Mouse (Mus musculus) forebrain, embryonic 11.5 days (tissue): ENCODE data around the gene Aplp1. TPM values are rescaled to one million over a fixed set of nuclear protein-coding genes. Genes with fewer than 3 reads are reported as not detected.

Source experiments
- ATAC-seq: fragments of 200-750 bp; cut with Nextera tagmentation; replicated peaks from 2 replicates; pipeline ENCODE4 v1.8.0; 2017; ENCODE audit warnings: moderate TSS enrichment; ENCODE audit not compliant: low FRiP score
- DNase-seq: peaks from one replicate; pipeline ENCODE4 v3.0.0-alpha.2; 2017; ENCODE audit warnings: low spot score
- H3K27ac ChIP-seq: fragments of 300-500 bp; sonication (generic); 2 replicates; pipeline ENCODE4 v1.5.1; 2014; ENCODE audit warnings: low read depth, low read length
- H3K27me3 ChIP-seq: fragments of 300-500 bp; sonication (generic); 2 replicates; pipeline ENCODE4 v1.6.1; 2014; ENCODE audit warnings: mild to moderate bottlenecking, low read length, mixed read lengths; ENCODE audit not compliant: control insufficient read depth, insufficient read depth
- H3K36me3 ChIP-seq: fragments of 300-500 bp; sonication (generic); 2 replicates; pipeline ENCODE4 v1.6.1; 2014; ENCODE audit warnings: mild to moderate bottlenecking, low read length, moderate library complexity, mixed read lengths; ENCODE audit not compliant: control insufficient read depth, insufficient read depth
- H3K4me1 ChIP-seq: fragments of 300-500 bp; sonication (generic); replicated peaks from 2 replicates; pipeline ENCODE4 v1.6.1; 2014; ENCODE audit warnings: low read length, mixed read lengths; ENCODE audit not compliant: control insufficient read depth, insufficient read depth
- H3K4me2 ChIP-seq: fragments of 300-500 bp; sonication (generic); 2 replicates; pipeline ENCODE4 v1.6.1; 2014; ENCODE audit warnings: low read depth, mild to moderate bottlenecking, low read length, moderate library complexity, mixed read lengths; ENCODE audit not compliant: severe bottlenecking
- H3K4me3 ChIP-seq: fragments of 300-500 bp; sonication (generic); 2 replicates; pipeline ENCODE4 v1.5.1; 2014; ENCODE audit warnings: low read depth, low read length
- H3K9ac ChIP-seq: fragments of 300-500 bp; sonication (generic); 2 replicates; pipeline ENCODE4 v1.6.1; 2014; ENCODE audit warnings: low read length
- H3K9me3 ChIP-seq: fragments of 300-500 bp; sonication (generic); 2 replicates; pipeline ENCODE4 v1.6.1; 2016; ENCODE audit warnings: low read length, mixed read lengths; ENCODE audit not compliant: control insufficient read depth
- WGBS: fragments of 180-500 bp; shearing (Covaris S2); extraction: QIAGEN DNeasy Blood & Tissue Kit; methylation state at CpG from one replicate; pipeline ENCODE4 v1.1.7; 2014; 5-methylcytosine and 5-hydroxymethylcytosine counted together
- polyA plus RNA-seq: library from polyadenylated mRNA; unstranded; fragments of >200 nt; fragmentation: Nextera tagmentation; extraction: Ambion mirVana; gene quantifications from 2 replicates; pipeline ENCODE4 v1.2.1, GENCODE M21; 2014

Aplp1 gene
- polyA plus RNA-seq, 1 experiment from 2014 or later, result 99.2 TPM

DNA sequence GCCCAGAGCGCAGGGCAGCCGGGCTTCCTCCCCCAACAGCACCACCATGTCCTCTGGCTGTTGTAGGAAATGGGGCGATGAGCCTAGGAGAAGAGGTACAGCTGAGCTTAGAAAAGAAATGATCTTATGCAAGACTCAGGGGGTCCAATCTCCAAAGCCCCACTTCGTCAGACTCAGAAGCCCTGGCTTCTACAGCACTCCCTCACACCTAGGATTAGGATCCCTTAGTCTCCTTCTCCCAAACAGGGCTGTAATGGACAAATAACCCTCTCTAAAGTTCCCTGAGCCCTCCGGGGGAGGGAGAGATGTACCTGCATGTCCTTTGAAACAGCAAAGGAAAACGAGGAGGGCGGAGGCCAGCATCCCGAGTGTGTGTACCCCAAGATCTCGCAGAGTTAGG lies 11.2 kb upstream of the Aplp1 start:
- H3K9ac ChIP-seq, result peak overlapping the region; percentile 27; the same call in 1 of the 2 replicates
- H3K9me3 ChIP-seq, result no peaks in the 10 kb centered on the region
- no peak for ATAC-seq
- under 1% methylated on average over 9 of the region's 9 CpGs for WGBS
- no peak overlapping the region for H3K27ac ChIP-seq
- H3K4me1 ChIP-seq, result peaks cover 14% of the 10 kb centered on the region
- H3K4me2 ChIP-seq, result peak overlapping the region; percentile 38
- no peak for DNase-seq
- peaks cover 84% of the 10 kb centered on the region for H3K27me3 ChIP-seq
- H3K4me3 ChIP-seq, result peak overlapping the region; percentile 23
- H3K36me3 ChIP-seq, result no peaks in the 10 kb centered on the region

DNA sequence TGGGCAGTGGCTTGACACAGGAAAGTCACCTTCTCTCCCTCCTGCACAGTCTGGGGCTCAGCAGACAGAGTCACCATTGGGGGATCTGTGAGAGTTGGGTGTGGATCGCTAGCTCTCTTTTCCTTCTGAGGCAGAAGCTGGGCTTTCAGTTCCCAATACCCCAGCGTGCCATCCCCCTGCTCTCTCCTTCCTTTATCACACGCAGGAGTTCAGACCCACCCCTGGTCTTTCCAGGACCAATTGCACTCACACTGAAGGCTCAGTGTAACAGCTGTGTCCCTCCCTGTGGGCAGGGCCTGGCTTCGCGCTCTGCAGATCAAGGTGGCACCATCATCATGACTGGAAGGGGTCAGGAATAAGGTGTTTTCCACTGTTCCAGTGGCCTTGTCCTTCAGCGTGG lies 8.9 kb upstream of the Aplp1 start:
- DNase-seq, result no peak
- H3K4me3 ChIP-seq, result no peak overlapping the region
- H3K9ac ChIP-seq, result no peak overlapping the region
- 6% methylated on average over 6 of the region's 6 CpGs for WGBS
- H3K27ac ChIP-seq, result no peak overlapping the region
- no peaks in the 10 kb centered on the region for H3K9me3 ChIP-seq
- H3K4me2 ChIP-seq, result no peak overlapping the region
- H3K36me3 ChIP-seq, result no peaks in the 10 kb centered on the region
- H3K4me1 ChIP-seq, result peaks cover 14% of the 10 kb centered on the region
- H3K27me3 ChIP-seq, result peaks cover 67% of the 10 kb centered on the region
- ATAC-seq, result no peak

DNA sequence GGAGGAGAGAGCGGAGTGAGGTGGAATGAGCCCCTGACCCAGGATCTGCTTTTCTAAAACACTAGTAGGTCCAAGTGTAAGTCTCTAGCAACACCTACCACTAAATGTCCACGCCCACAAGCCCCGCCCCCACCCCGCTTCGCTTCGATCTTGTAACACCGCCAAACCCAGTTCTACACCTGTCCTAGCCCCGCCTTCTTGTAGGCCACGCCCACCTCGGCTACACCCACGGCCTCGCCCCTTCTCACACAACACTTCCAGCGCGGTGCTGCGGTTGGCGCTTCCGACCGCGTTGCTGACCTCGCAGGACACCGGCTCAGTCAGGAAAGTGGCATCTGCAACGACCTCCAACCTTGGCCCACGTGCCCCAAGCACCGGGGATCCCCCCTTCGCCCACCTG lies 8.4 kb upstream of the Aplp1 start:
- peaks cover 63% of the 10 kb centered on the region for H3K27me3 ChIP-seq
- H3K9me3 ChIP-seq, result no peaks in the 10 kb centered on the region
- peaks cover 14% of the 10 kb centered on the region for H3K4me1 ChIP-seq
- no peak overlapping the region for H3K27ac ChIP-seq
- 2% methylated on average over 25 of the region's 25 CpGs for WGBS
- no peak overlapping the region for H3K4me3 ChIP-seq
- DNase-seq (no peak), ATAC-seq (no peak)
- H3K4me2 ChIP-seq, result no peak overlapping the region
- no peak overlapping the region for H3K9ac ChIP-seq
- no peaks in the 10 kb centered on the region for H3K36me3 ChIP-seq

DNA sequence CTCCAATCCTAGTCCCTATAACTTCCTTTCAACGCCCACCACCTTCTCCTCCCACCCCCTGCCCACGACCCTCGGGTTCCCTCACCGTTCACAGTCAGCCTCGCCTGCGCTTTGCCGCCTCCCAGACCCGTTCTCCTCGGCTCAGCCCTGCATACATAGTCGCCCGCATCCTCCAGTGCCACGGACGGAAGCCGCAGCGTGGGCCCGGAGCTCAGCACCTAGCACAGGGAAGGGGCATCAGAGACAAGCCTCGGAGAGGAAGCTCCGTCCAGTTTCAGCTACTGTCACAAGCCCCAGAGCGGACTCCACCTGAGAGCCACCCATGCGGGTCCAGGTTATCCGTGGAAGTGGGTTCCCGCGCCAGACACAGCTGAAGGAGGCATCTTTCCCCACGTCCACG lies 8.0 kb upstream of the Aplp1 start:
- H3K27ac ChIP-seq, result no peak overlapping the region
- H3K9me3 ChIP-seq, result no peaks in the 10 kb centered on the region
- DNase-seq (no peak), ATAC-seq (no peak)
- peaks cover 59% of the 10 kb centered on the region for H3K27me3 ChIP-seq
- H3K4me1 ChIP-seq, result peaks cover 14% of the 10 kb centered on the region
- no peak overlapping the region for H3K9ac ChIP-seq
- WGBS, result 15% methylated on average over 25 of the region's 25 CpGs
- H3K36me3 ChIP-seq, result no peaks in the 10 kb centered on the region
- no peak overlapping the region for H3K4me2 ChIP-seq
- H3K4me3 ChIP-seq, result no peak overlapping the region

DNA sequence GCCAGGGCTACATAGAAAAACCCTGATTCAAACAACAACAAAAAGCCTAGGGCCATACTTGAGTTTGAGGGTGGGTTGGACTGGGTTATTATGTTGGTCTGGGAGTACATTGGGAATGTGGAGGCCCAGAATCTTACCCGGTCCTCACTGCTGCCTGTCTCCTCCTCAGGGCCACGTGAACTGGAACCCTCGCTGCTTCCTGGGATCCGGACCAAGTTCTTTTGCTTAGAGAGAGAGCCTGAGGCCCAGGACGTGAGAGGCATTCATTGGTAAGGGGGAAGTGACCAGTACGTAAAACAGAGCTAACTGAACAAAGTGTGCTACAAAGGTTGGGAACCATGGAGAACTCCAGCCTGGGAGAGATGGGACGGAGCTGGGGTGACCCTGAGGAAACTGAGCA lies 4.9 kb upstream of the Aplp1 start:
- Histone ChIP-seq H3K36me3 (no peaks in the 10 kb centered on the region), H3K4me1 (0 out of 2 replicates have a peak, but pooled peaks cover 3% of the 10 kb centered on the region), H3K4me3 (no peak overlapping the region), H3K27ac (no peak overlapping the region), H3K9me3 (no peaks in the 10 kb centered on the region), H3K4me2 (no peak overlapping the region), H3K27me3 (peaks cover 29% of the 10 kb centered on the region), H3K9ac (no peak overlapping the region)
- no peak for ATAC-seq
- 70% methylated on average over 7 of the region's 7 CpGs for WGBS
- no peak for DNase-seq

DNA sequence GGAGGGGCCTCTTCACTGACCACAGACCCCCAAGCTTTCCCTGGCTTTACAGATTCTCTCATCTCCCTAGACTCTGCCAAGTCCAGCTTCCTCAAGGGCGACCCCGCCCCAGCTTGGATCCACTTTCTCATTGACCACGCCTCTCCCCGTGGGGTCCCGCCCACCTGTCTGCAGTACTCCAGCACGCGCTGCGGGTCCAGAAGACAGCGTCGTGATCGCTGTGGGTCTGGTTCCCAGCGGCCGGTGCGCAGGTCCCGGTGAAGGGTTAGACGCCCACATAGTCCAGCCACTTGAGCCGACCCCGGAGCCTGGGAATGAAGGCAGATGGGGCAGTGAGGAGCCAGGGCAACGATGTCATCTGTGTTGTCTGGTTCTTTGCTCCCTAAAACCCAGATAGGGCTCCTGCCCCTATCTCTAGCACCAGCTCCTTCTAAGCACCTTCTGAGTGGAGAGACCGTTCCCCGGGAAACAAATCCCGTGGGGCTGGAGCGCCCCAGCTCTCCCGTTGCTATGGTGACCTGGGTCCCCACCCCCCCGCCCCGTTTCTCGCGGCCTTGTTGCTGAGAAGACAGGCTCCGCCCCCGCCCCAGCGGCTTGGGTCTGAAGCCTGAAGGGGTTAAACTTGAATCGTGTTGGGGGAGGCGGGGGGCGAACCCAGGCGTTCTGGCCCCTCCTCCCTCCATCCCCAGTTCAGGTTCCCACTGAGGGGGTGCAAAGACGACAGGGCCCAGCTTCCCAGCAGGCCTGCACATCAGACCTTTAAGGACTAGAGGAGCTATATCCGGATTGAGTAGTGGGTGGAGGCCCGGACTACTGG lies 973 bp downstream of the Aplp1 start:
- ATAC-seq (peak; percentile 51), DNase-seq (peak; percentile 89)
- Histone ChIP-seq H3K9me3 (no peaks in the 10 kb centered on the region), H3K4me1 (peaks cover 5% of the 10 kb centered on the region), H3K36me3 (no peaks in the 10 kb centered on the region), H3K27ac (peak overlapping the region; percentile 75), H3K4me3 (peak overlapping the region; percentile 75), H3K4me2 (peak overlapping the region; percentile 79), H3K27me3 (no peaks in the 10 kb centered on the region), H3K9ac (peak overlapping the region; percentile 74)
- under 1% methylated on average over 38 of the region's 38 CpGs for WGBS

DNA sequence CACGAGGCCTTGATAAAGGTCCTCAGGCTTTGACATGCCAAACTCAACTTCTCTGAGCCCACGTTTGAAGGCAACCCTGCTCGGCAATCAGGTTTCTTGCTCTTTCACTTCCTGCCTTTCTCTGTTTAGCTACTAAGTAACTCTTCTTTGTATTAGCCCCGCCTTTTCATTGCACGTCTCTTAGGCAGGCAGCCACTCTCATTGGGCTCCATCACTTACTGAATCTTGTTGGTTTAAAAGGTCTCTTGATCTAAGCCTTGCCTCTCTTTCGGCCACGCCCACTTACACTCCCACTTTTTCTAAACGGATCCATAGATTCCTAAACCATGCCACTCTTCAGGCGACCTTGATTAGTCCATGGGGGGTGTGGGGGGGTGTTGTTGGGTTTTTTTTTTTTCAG lies 1.6 kb downstream of the Aplp1 start:
- Histone ChIP-seq H3K9ac (no peak overlapping the region), H3K27ac (no peak overlapping the region), H3K9me3 (no peaks in the 10 kb centered on the region), H3K4me2 (peak overlapping the region; percentile 79), H3K4me3 (peak overlapping the region; percentile 75; the same call in 1 of the 2 replicates), H3K27me3 (no peaks in the 10 kb centered on the region), H3K36me3 (no peaks in the 10 kb centered on the region), H3K4me1 (peaks cover 5% of the 10 kb centered on the region)
- DNase-seq (no peak), ATAC-seq (no peak)
- WGBS, result 19% methylated on average over 9 of the region's 9 CpGs

DNA sequence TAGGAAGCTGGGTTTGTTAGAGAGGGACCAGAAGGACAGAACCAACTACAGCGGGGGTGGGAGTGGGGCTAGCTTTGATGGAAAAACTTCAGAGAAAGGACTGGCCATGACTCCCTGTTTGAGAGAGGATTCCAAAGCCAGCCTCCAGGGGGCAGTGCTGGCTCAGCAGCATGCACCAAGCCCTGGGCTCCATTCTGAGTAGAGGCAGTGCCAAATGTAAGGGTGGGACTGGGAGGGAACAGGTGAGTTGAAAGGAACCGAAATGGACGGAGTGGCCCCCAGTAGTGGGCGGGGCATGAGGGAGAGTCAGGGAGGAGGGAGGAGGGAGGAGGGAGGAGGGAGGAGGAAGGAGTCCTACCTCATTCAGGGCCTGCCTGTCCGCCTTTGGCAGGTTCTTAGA lies 4.6 kb downstream of the Aplp1 start:
- Histone ChIP-seq H3K9me3 (no peaks in the 10 kb centered on the region), H3K9ac (no peak overlapping the region), H3K36me3 (no peaks in the 10 kb centered on the region), H3K4me3 (no peak overlapping the region), H3K27ac (no peak overlapping the region), H3K27me3 (no peaks in the 10 kb centered on the region), H3K4me2 (no peak overlapping the region), H3K4me1 (peaks cover 5% of the 10 kb centered on the region)
- WGBS, result 46% methylated on average over 2 of the region's 5 CpGs
- peak; percentile 81 for DNase-seq
- ATAC-seq, result no peak

DNA sequence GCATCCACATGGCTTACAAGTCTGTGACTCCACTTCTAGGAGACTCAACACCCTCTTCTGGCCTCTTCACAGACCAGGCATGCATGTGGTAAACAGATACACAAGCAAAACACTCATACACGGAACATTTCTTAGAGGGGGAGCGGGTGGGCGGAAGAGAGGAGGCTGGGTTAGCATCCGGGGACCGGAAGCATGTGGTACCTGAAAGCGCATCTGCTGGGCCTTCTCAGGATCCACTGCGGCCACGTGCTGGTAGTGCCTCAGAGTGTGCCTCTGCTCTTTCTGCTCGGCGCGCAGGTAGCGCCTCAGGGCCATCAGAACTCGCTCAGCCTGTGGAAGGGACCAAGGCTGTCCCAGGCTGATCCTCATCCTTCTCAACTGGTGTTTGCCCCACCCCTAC lies 5.6 kb downstream of the Aplp1 start:
- Histone ChIP-seq H3K4me2 (no peak overlapping the region), H3K4me1 (peaks cover 5% of the 10 kb centered on the region), H3K27ac (no peak overlapping the region), H3K4me3 (no peak overlapping the region), H3K9ac (no peak overlapping the region), H3K9me3 (no peaks in the 10 kb centered on the region), H3K27me3 (no peaks in the 10 kb centered on the region), H3K36me3 (no peaks in the 10 kb centered on the region)
- WGBS, result 77% methylated on average over 13 of the region's 13 CpGs
- no peak for DNase-seq
- ATAC-seq, result no peak
